Mouse (Mus musculus): ENCODE measurements around the gene Myt1l. TPM values are rescaled to one million over a fixed set of nuclear protein-coding genes. Genes with fewer than 3 reads are reported as not detected.
A peak's percentile ranks its signal among the peaks of the same experiment; 100 is the strongest.

The Myt1l gene
- polyA plus RNA-seq, 1 experiment from 2014 or later = not detected

DNA sequence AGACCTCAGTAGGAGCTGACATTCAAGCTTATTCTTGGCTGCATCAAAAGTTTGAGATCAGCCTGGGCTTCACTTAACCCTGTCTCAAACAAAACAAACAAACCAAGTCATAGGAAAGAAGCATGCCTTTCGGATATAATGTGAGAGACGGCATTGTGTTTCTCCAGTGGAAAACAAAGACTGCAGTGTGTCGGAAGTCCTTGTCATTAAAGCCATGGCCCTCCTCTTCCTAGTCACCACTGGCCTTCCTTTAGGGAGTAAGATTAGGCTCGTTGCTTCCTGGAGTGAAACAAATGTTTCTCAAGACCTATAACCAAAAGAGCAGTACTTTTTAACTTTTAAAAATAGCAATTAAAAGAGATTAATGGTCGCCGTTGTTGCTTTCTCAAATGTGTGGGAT, 422.9 kb downstream of the Myt1l start:
- peak; percentile 50; the same call in 1 of the 2 replicates for TF ChIP-seq EP300 (IDR thresholded peaks at IDR 0.05)
- TF ChIP-seq CTCF (IDR thresholded peaks at IDR 0.05) = no peak
- no peak overlapping the region for H3K9ac ChIP-seq (replicated peaks; ENCODE audit: low read depth)
- peak overlapping the region; percentile 62; the same call in 1 of the 2 replicates for H3K27ac ChIP-seq (ENCODE audit: low read length)
- no peak overlapping the region for H3K4me2 ChIP-seq (replicated peaks; ENCODE audit: low read depth, low read length)
- H3K27me3 ChIP-seq (replicated peaks; ENCODE audit: insufficient read depth, low read length) = no peaks in the 10 kb centered on the region
- no peaks in the 10 kb centered on the region for H3K36me3 ChIP-seq (ENCODE audit: insufficient read depth, low read length)
- no peak overlapping the region for H3K4me3 ChIP-seq (ENCODE audit: low read depth, low read length)
- ATAC-seq (peak; percentile 56), DNase-seq (ENCODE audit: low spot score) (peak; percentile 59)
- H3K9me3 ChIP-seq (ENCODE audit: low read length) = no peaks in the 10 kb centered on the region
- peaks cover 19% of the 10 kb centered on the region for H3K4me1 ChIP-seq (ENCODE audit: insufficient read depth, low read depth, low read length)
- WGBS = 35% methylated on average over 6 of the region's 6 CpGs

DNA sequence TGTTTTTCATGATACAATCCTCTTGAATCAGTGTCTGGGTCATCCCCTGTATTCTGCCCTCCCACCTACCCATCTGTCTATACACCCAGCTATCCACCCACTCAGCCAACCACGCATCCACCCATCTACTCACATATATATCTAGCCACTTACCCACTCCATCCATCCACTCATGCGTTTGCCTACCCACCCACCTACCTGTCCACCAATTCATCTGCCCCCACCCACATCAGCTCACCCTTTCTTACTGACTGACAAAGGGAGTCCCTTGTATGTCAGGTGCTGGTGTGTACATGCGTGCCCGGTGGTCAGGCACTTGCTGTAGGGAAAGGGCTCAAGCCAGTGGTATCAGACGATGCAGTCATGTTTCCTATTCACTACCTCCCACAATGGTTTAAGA, 423.3 kb downstream of the Myt1l start:
- no peak overlapping the region for H3K4me3 ChIP-seq (ENCODE audit: low read depth, low read length)
- no peak overlapping the region for H3K9ac ChIP-seq (replicated peaks; ENCODE audit: low read depth)
- peaks cover 19% of the 10 kb centered on the region for H3K4me1 ChIP-seq (ENCODE audit: insufficient read depth, low read depth, low read length)
- H3K27me3 ChIP-seq (replicated peaks; ENCODE audit: insufficient read depth, low read length) = no peaks in the 10 kb centered on the region
- H3K4me2 ChIP-seq (replicated peaks; ENCODE audit: low read depth, low read length) = no peak overlapping the region
- peak overlapping the region; percentile 62; the same call in 1 of the 2 replicates for H3K27ac ChIP-seq (ENCODE audit: low read length)
- ATAC-seq (no peak), DNase-seq (ENCODE audit: low spot score) (no peak)
- no peaks in the 10 kb centered on the region for H3K9me3 ChIP-seq (ENCODE audit: low read length)
- H3K36me3 ChIP-seq (ENCODE audit: insufficient read depth, low read length) = no peaks in the 10 kb centered on the region
- 78% methylated on average over 5 of the region's 5 CpGs for WGBS
- TF ChIP-seq CTCF (IDR thresholded peaks at IDR 0.05) = no peak
- no peak for TF ChIP-seq EP300 (IDR thresholded peaks at IDR 0.05)

DNA sequence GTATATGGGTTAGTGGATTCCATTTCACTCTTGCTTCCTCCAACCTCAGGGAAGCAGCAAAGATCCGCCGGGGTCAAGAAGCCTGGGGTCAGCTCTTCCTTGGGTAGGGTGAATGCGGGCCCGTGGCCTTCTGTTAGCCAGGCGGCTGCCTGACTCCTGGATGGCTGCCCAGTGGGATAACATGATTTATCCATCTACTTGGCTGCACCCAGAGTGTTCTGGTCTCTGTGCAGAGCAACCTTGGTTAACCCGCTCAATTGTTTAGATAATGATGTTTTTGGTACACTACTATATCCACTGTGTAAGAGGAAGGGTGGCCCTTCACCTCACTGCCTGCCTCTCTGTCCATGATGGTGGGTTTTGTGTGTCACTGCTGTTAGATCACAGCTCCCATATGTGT, 423.9 kb downstream of the Myt1l start:
- WGBS = 51% methylated on average over 6 of the region's 6 CpGs
- no peak overlapping the region for H3K27ac ChIP-seq (ENCODE audit: low read length)
- H3K4me1 ChIP-seq (ENCODE audit: insufficient read depth, low read depth, low read length) = peaks cover 19% of the 10 kb centered on the region
- H3K36me3 ChIP-seq (ENCODE audit: insufficient read depth, low read length) = no peaks in the 10 kb centered on the region
- H3K9me3 ChIP-seq (ENCODE audit: low read length) = no peaks in the 10 kb centered on the region
- DNase-seq (ENCODE audit: low spot score) (peak; percentile 22), ATAC-seq (peak; percentile 63)
- H3K4me3 ChIP-seq (ENCODE audit: low read depth, low read length) = no peak overlapping the region
- TF ChIP-seq CTCF (IDR thresholded peaks at IDR 0.05) = no peak
- no peak for TF ChIP-seq EP300 (IDR thresholded peaks at IDR 0.05)
- no peaks in the 10 kb centered on the region for H3K27me3 ChIP-seq (replicated peaks; ENCODE audit: insufficient read depth, low read length)
- H3K4me2 ChIP-seq (replicated peaks; ENCODE audit: low read depth, low read length) = no peak overlapping the region
- no peak overlapping the region for H3K9ac ChIP-seq (replicated peaks; ENCODE audit: low read depth)

DNA sequence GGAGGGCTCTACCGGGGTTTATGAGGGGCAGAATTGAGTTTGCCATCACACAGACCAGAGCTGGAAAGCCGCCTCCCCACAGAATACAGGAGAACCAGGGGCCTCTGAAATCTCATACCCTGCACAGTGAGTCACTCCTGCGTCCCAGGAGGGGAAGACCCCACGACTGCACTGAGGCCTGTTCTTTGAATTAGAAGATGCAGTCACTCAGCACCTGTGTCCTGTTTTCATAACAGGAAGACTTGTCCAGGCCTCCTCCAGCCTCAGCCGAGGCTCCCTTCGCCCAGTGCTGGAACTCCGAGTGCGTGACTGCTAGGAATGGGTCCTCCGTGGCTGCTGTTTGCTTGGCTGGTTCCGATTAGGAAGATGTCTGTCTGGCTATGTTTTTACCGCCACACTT, 425.8 kb downstream of the Myt1l start:
- 51% methylated on average over 11 of the region's 11 CpGs for WGBS
- peak overlapping the region; percentile 45; the same call in 1 of the 2 replicates for H3K27ac ChIP-seq (ENCODE audit: low read length)
- no peak overlapping the region for H3K4me3 ChIP-seq (ENCODE audit: low read depth, low read length)
- H3K9me3 ChIP-seq (ENCODE audit: low read length) = no peaks in the 10 kb centered on the region
- H3K27me3 ChIP-seq (replicated peaks; ENCODE audit: insufficient read depth, low read length) = no peaks in the 10 kb centered on the region
- H3K4me1 ChIP-seq (ENCODE audit: insufficient read depth, low read depth, low read length) = peaks cover 19% of the 10 kb centered on the region
- H3K36me3 ChIP-seq (ENCODE audit: insufficient read depth, low read length) = no peaks in the 10 kb centered on the region
- no peak overlapping the region for H3K4me2 ChIP-seq (replicated peaks; ENCODE audit: low read depth, low read length)
- no peak overlapping the region for H3K9ac ChIP-seq (replicated peaks; ENCODE audit: low read depth)
- 0 out of 2 replicates have a peak, but pooled peaks have one; percentile 6 for ATAC-seq
- DNase-seq (ENCODE audit: low spot score) = no peak
- TF ChIP-seq EP300 (IDR thresholded peaks at IDR 0.05) = no peak
- no peak for TF ChIP-seq CTCF (IDR thresholded peaks at IDR 0.05)

DNA sequence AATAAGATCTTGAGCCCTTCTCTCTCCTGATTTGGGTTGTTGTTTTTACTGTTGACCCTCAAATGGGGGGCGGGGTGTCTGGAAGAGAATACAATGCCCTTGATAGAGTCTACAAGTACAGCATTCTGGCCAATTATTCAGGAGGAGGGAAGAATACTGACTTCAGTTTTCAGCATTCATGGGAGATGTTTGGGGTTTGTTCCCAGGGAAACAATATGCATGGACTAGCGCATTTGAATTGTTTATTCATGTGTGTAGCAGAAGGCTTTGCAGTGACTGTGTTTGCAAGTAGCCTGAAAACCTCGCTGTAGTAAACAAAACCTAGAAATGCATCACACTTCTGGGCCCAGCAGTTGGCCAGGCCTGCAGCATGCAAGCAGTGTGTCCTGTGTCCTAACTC, 426.3 kb downstream of the Myt1l start:
- peak overlapping the region; percentile 45; the same call in 1 of the 2 replicates for H3K27ac ChIP-seq (ENCODE audit: low read length)

DNA sequence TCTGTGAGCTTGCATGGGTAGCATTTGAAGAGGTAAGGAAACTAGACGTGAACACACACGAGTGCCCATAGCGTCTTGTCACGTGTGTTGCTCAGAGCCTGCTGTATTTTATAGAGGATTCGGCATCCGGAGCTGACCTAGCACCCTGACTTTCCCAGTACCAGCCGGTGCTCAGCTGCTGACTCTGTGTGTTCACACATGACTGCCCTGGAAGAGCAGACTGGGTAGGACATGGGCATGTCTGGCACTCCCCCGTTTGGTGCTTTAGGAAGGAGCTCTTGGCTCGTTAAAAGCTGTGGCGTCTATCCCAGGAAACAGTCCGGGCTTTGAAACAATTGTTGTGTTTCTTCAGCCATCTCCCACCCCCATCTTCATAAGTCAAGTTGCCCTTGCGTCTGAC, 428.8 kb downstream of the Myt1l start:
- 0 out of 2 replicates have a peak, but pooled peaks have one; percentile 15 for ATAC-seq
- Histone ChIP-seq H3K9ac (replicated peaks; ENCODE audit: low read depth) (no peak overlapping the region), H3K27ac (ENCODE audit: low read length) (no peak overlapping the region), H3K4me1 (ENCODE audit: insufficient read depth, low read depth, low read length) (peaks cover 17% of the 10 kb centered on the region), H3K4me2 (replicated peaks; ENCODE audit: low read depth, low read length) (no peak overlapping the region), H3K36me3 (ENCODE audit: insufficient read depth, low read length) (no peaks in the 10 kb centered on the region), H3K4me3 (ENCODE audit: low read depth, low read length) (no peak overlapping the region), H3K27me3 (replicated peaks; ENCODE audit: insufficient read depth, low read length) (no peaks in the 10 kb centered on the region), H3K9me3 (ENCODE audit: low read length) (no peaks in the 10 kb centered on the region)
- 69% methylated on average over 12 of the region's 12 CpGs for WGBS
- DNase-seq (ENCODE audit: low spot score) = no peak
- TF ChIP-seq EP300 (IDR thresholded peaks at IDR 0.05) = no peak
- no peak for TF ChIP-seq CTCF (IDR thresholded peaks at IDR 0.05)

More for the DNA sequence above, 426.3 kb downstream of the Myt1l start:
- WGBS = 70% methylated on average over 3 of the region's 3 CpGs
- Histone ChIP-seq H3K4me3 (ENCODE audit: low read depth, low read length) (no peak overlapping the region), H3K36me3 (ENCODE audit: insufficient read depth, low read length) (no peaks in the 10 kb centered on the region), H3K9me3 (ENCODE audit: low read length) (no peaks in the 10 kb centered on the region), H3K4me1 (ENCODE audit: insufficient read depth, low read depth, low read length) (peaks cover 19% of the 10 kb centered on the region), H3K9ac (replicated peaks; ENCODE audit: low read depth) (no peak overlapping the region), H3K4me2 (replicated peaks; ENCODE audit: low read depth, low read length) (no peak overlapping the region), H3K27me3 (replicated peaks; ENCODE audit: insufficient read depth, low read length) (no peaks in the 10 kb centered on the region)
- no peak for ATAC-seq
- TF ChIP-seq CTCF (IDR thresholded peaks at IDR 0.05) = no peak
- TF ChIP-seq EP300 (IDR thresholded peaks at IDR 0.05) = no peak
- DNase-seq (ENCODE audit: low spot score) = no peak

DNA sequence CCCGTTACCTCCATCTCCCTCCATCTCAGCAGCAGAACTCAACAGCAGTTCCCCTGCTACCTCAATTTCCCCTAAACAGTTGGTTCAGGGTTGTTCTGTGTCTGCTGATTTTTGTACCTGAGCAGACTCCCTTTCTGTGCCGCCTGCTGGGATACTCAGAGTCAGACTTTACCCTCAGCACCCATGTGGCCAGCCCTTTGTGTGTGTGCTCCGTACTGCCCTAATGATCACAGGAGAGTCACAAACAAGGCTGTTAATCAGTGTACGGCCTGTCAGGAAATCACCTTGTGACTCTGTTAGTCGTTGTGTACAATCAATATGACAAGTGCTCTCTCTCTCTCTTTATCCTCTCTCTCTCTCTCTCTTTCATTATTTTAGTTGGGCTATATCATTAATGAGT, 430.5 kb downstream of the Myt1l start:
- Histone ChIP-seq H3K36me3 (ENCODE audit: insufficient read depth, low read length) (no peaks in the 10 kb centered on the region), H3K4me3 (ENCODE audit: low read depth, low read length) (no peak overlapping the region), H3K4me2 (replicated peaks; ENCODE audit: low read depth, low read length) (no peak overlapping the region), H3K9me3 (ENCODE audit: low read length) (no peaks in the 10 kb centered on the region), H3K9ac (replicated peaks; ENCODE audit: low read depth) (no peak overlapping the region), H3K27me3 (replicated peaks; ENCODE audit: insufficient read depth, low read length) (no peaks in the 10 kb centered on the region), H3K27ac (ENCODE audit: low read length) (no peak overlapping the region), H3K4me1 (ENCODE audit: insufficient read depth, low read depth, low read length) (0 out of 2 replicates have a peak, but pooled peaks cover 4% of the 10 kb centered on the region)
- DNase-seq (ENCODE audit: low spot score) (no peak), ATAC-seq (no peak)
- TF ChIP-seq CTCF (IDR thresholded peaks at IDR 0.05) = no peak
- no peak for TF ChIP-seq EP300 (IDR thresholded peaks at IDR 0.05)
- 76% methylated on average over 5 of the region's 5 CpGs for WGBS

Data from lung, postnatal 0 days (tissue).